Mouse (Mus musculus): ENCODE measurements around the gene Olfr432.

GRCm38 (mm10) chr1:174066305-174066704 is 17.3 kb downstream of the Olfr432 start, which contains the start of gene Olfr430:
- TF ChIP-seq CTCF (IDR thresholded peaks at IDR 0.05; ENCODE audit: control insufficient read depth, insufficient read depth, insufficient replicate concordance, low read depth, low read length) (no peak), POLR2A (IDR thresholded peaks at IDR 0.05; ENCODE audit: control insufficient read depth, low read depth, low read length) (no peak)
